Mouse (Mus musculus) brown adipose tissue, adult 24 weeks (tissue): ENCODE results near the gene Entpd2. TPM values are rescaled to one million over a fixed set of nuclear protein-coding genes. Genes with fewer than 3 reads are reported as not detected.
A peak's percentile ranks its signal among the peaks of the same experiment; 100 is the strongest.
"Not testable (repeated sequence)": the region's sequence is repeated elsewhere in the genome, so short reads cannot be mapped to it uniquely, and the experiment has no call there.

Source experiments
- H3K27ac ChIP-seq: fragments of 200-500 bp; replicated peaks from 2 replicates; pipeline ENCODE4 v1.5.1; 2012; ENCODE audit warnings: low read depth, mild to moderate bottlenecking, low read length
- H3K4me1 ChIP-seq: fragments of 200-500 bp; 2 replicates; pipeline ENCODE4 v1.6.1; 2012; ENCODE audit warnings: low read length, mixed read lengths; ENCODE audit not compliant: control insufficient read depth, insufficient read depth, insufficient read length
- H3K4me3 ChIP-seq: fragments of 200-500 bp; 2 replicates; pipeline ENCODE4 v1.5.1; 2012; ENCODE audit warnings: low read depth, mild to moderate bottlenecking, low read length, moderate library complexity; ENCODE audit not compliant: insufficient read depth
- polyA plus RNA-seq: library from polyadenylated mRNA; stranded (reverse); fragments of >200 nt; gene quantifications from 2 replicates; pipeline ENCODE4 v1.2.4, GENCODE M21; 2012; ENCODE audit not compliant: missing spikeins, insufficient read depth, insufficient read length

The Entpd2 gene
- polyA plus RNA-seq, 1 experiment: 11.3 TPM

GRCm38 (mm10) chr2:25402972-25403601 is 7.4 kb downstream of the Entpd2 start:
- H3K27ac ChIP-seq: peak overlapping the region; percentile 3; the same call in 1 of the 2 replicates
- no peaks in the 10 kb centered on the region for H3K4me1 ChIP-seq
- peak overlapping the region; percentile 68 for H3K4me3 ChIP-seq

GRCm38 (mm10) chr2:25403994-25404393 is 8.3 kb downstream of the Entpd2 start:
- H3K27ac ChIP-seq: no peak overlapping the region
- H3K4me3 ChIP-seq: peak overlapping the region; percentile 68; the same call in 1 of the 2 replicates
- no peaks in the 10 kb centered on the region for H3K4me1 ChIP-seq

- no peak overlapping the region for H3K4me3 ChIP-seq
- H3K4me1 ChIP-seq: no peaks in the 10 kb centered on the region
- H3K27ac ChIP-seq: no peak overlapping the region
Observed at GRCm38 (mm10) chr2:25408908-25409307, 13.2 kb downstream of the Entpd2 start.

- not testable (repeated sequence) for H3K4me1 ChIP-seq, H3K4me3 ChIP-seq, H3K27ac ChIP-seq
Observed at GRCm38 (mm10) chr2:25413436-25413835, 17.8 kb downstream of the Entpd2 start.

- Histone ChIP-seq H3K4me1 (peaks cover 5% of the 10 kb centered on the region), H3K27ac (0 out of 2 replicates have a peak overlapping the region, but pooled peaks have one; percentile 32), H3K4me3 (no peak overlapping the region)
Observed at GRCm38 (mm10) chr2:25417426-25417825, 21.8 kb downstream of the Entpd2 start.

- Histone ChIP-seq H3K27ac (no peak overlapping the region), H3K4me1 (peaks cover 2% of the 10 kb centered on the region), H3K4me3 (no peak overlapping the region)
Observed at GRCm38 (mm10) chr2:25421896-25422295, 26.2 kb downstream of the Entpd2 start.

GRCm38 (mm10) chr2:25422587-25423410 is 27.1 kb downstream of the Entpd2 start, which contains the start of gene Fut7:
TSS of gene Fut7 (plus strand) at chr2:25423267.
- Histone ChIP-seq H3K27ac (peak within 1 kb of the TSS; percentile 60; the same call in 1 of the 2 replicates), H3K4me3 (no peak within 1 kb of the TSS), H3K4me1 (no peaks in the 10 kb centered on the region)

- peaks cover 2% of the 10 kb centered on the region; the same call in 1 of the 2 replicates for H3K4me1 ChIP-seq
- no peak overlapping the region for H3K4me3 ChIP-seq
Observed at GRCm38 (mm10) chr2:25423626-25424025, 28.0 kb downstream of the Entpd2 start.

GRCm38 (mm10) chr2:25425481-25425880 is 29.8 kb downstream of the Entpd2 start:
- no peak overlapping the region for H3K4me3 ChIP-seq
- H3K27ac ChIP-seq: no peak overlapping the region
- H3K4me1 ChIP-seq: peaks cover 2% of the 10 kb centered on the region; the same call in 1 of the 2 replicates

More at GRCm38 (mm10) chr2:25423626-25424025, 28.0 kb downstream of the Entpd2 start:
- no peak overlapping the region for H3K27ac ChIP-seq

- peaks cover 2% of the 10 kb centered on the region; the same call in 1 of the 2 replicates for H3K4me1 ChIP-seq
- H3K4me3 ChIP-seq: no peak overlapping the region
- no peak overlapping the region for H3K27ac ChIP-seq
Observed at GRCm38 (mm10) chr2:25426721-25427191, 31.1 kb downstream of the Entpd2 start.

GRCm38 (mm10) chr2:25427256-25427655 is 31.6 kb downstream of the Entpd2 start:
- H3K4me1 ChIP-seq: peaks cover 2% of the 10 kb centered on the region; the same call in 1 of the 2 replicates
- H3K27ac ChIP-seq: no peak overlapping the region
- H3K4me3 ChIP-seq: no peak overlapping the region

GRCm38 (mm10) chr2:25428442-25429236 is 33.0 kb downstream of the Entpd2 start, which contains the start of gene Abca2:
TSS of gene Abca2 (plus strand) at chr2:25428703.
- Histone ChIP-seq H3K4me1 (peaks cover 2% of the 10 kb centered on the region; the same call in 1 of the 2 replicates), H3K27ac (no peak within 1 kb of the TSS)

GRCm38 (mm10) chr2:25429435-25430180 is 33.9 kb downstream of the Entpd2 start:
- Histone ChIP-seq H3K4me3 (peak overlapping the region; percentile 76), H3K27ac (no peak overlapping the region), H3K4me1 (peaks cover 2% of the 10 kb centered on the region; the same call in 1 of the 2 replicates)

More at GRCm38 (mm10) chr2:25428442-25429236, 33.0 kb downstream of the Entpd2 start, which contains the start of gene Abca2:
- H3K4me3 ChIP-seq: peak within 1 kb of the TSS; percentile 76
